Mouse (Mus musculus) CH12.LX (cell line): Measurements from ENCODE around the gene Bmp6. TPM values are rescaled to one million over a fixed set of nuclear protein-coding genes. Genes with fewer than 3 reads are reported as not detected.

Source experiments
- DNase-seq: peaks from one replicate; pipeline ENCODE4 v3.0.0-alpha.2; 2013; ENCODE audit errors: extremely low read depth
- H3K27ac ChIP-seq: 2 replicates; pipeline ENCODE4 v1.5.1; 2012; ENCODE audit warnings: low read depth, mild to moderate bottlenecking, control low read depth, moderate library complexity; ENCODE audit not compliant: insufficient read depth
- H3K27me3 ChIP-seq: replicated peaks from 2 replicates; pipeline ENCODE3; 2012; ENCODE audit warnings: inconsistent platforms
- H3K36me3 ChIP-seq, 2 experiments: replicated peaks in 1 of 2; 2 replicates each; pipeline versions ENCODE3 to v1.6.1; 2012; ENCODE audit warnings: inconsistent platforms in 1 of 2, low read length in 1 of 2, mild to moderate bottlenecking in 1 of 2, mixed read lengths in 1 of 2, moderate library complexity in 1 of 2; ENCODE audit not compliant: control insufficient read depth in 1 of 2, insufficient read depth in 1 of 2
- H3K4me1 ChIP-seq, 2 experiments: 2 replicates each; pipeline ENCODE4 v1.6.1; 2012; ENCODE audit warnings: inconsistent platforms in 1 of 2, moderate library complexity in 1 of 2; ENCODE audit not compliant: insufficient read depth in 2 of 2, control insufficient read depth in 1 of 2
- H3K4me2 ChIP-seq: 2 replicates; pipeline ENCODE4 v1.6.1; 2012; ENCODE audit warnings: low read depth, mild to moderate bottlenecking, control low read depth; ENCODE audit not compliant: poor library complexity, insufficient read depth, severe bottlenecking
- H3K4me3 ChIP-seq, 3 experiments: fragments of 150-350 bp in 1 of 3; sonication (generic) in 1 of 3; replicated peaks in 1 of 3; 2 replicates each; pipeline versions ENCODE3 to v1.5.1; 2011 to 2012; ENCODE audit warnings: low read depth in 2 of 3, low read length in 2 of 3, mild to moderate bottlenecking in 2 of 3, moderate library complexity in 2 of 3, control low read depth in 1 of 3, improper control_type of control experiment in 1 of 3, inconsistent platforms in 1 of 3, mixed read lengths in 1 of 3; ENCODE audit not compliant: poor library complexity in 1 of 3
- H3K79me2 ChIP-seq: replicated peaks from 2 replicates; pipeline ENCODE4 v1.6.1; 2012; ENCODE audit warnings: mild to moderate bottlenecking, moderate library complexity; ENCODE audit not compliant: control insufficient read depth, poor library complexity, insufficient read depth, severe bottlenecking; ENCODE audit errors: extremely low read depth
- H3K9ac ChIP-seq: 2 replicates; pipeline ENCODE4 v1.6.1; 2012; ENCODE audit warnings: low read depth, mild to moderate bottlenecking, control low read depth, moderate library complexity; ENCODE audit not compliant: insufficient read depth
- H3K9me3 ChIP-seq: replicated peaks from 2 replicates; pipeline ENCODE3; 2012; ENCODE audit warnings: low read length, inconsistent platforms, mixed read lengths
- BHLHE40 ChIP-seq: IDR thresholded peaks from 2 replicates; pipeline ENCODE4 v1.6.1; 2011; ENCODE audit warnings: mild to moderate bottlenecking, low read depth, low read length, improper control_type of control experiment
- CHD2 ChIP-seq: IDR thresholded peaks from 2 replicates; pipeline ENCODE4 v1.6.1; 2011; ENCODE audit warnings: low read length, improper control_type of control experiment
- CTCF ChIP-seq, 2 experiments: IDR thresholded peaks in 1 of 2; conservative IDR thresholded peaks in 1 of 2; 2 replicates each; pipeline ENCODE4 v1.5.1; 2011 to 2012; ENCODE audit warnings: low read depth in 2 of 2, low read length in 2 of 2, improper control_type of control experiment in 1 of 2, inconsistent platforms in 1 of 2, mild to moderate bottlenecking in 1 of 2, moderate library complexity in 1 of 2
- GABPA ChIP-seq: IDR thresholded peaks from 2 replicates; pipeline ENCODE4 v1.6.1; 2012; ENCODE audit warnings: low read depth, low read length, improper control_type of control experiment, inconsistent platforms; ENCODE audit not compliant: insufficient replicate concordance
- IRF4 ChIP-seq: IDR thresholded peaks from 2 replicates; pipeline ENCODE4 v1.6.1; 2014; ENCODE audit warnings: low read depth, mild to moderate bottlenecking, inconsistent platforms, low read length, improper control_type of control experiment
- KAT2A ChIP-seq: IDR thresholded peaks from 2 replicates; pipeline ENCODE4 v1.6.1; 2012; ENCODE audit warnings: low read length, improper control_type of control experiment, inconsistent platforms; ENCODE audit not compliant: insufficient replicate concordance
- MAFK ChIP-seq: IDR thresholded peaks from 2 replicates; pipeline ENCODE4 v1.6.1; 2011; ENCODE audit warnings: low read length, improper control_type of control experiment; ENCODE audit not compliant: insufficient replicate concordance
- MAX ChIP-seq: IDR thresholded peaks from 2 replicates; pipeline ENCODE4 v1.6.1; 2011; ENCODE audit warnings: low read length, improper control_type of control experiment
- MYC ChIP-seq: IDR thresholded peaks from 2 replicates; pipeline ENCODE4 v1.6.1; 2011; ENCODE audit warnings: low read depth, mild to moderate bottlenecking, improper control_type of control experiment, low read length
- PAX5 ChIP-seq: IDR thresholded peaks from 2 replicates; pipeline ENCODE4 v1.6.1; 2012; ENCODE audit warnings: low read length, inconsistent platforms, mixed read lengths
- POLR2A ChIP-seq: IDR thresholded peaks from 2 replicates; pipeline ENCODE4 v1.6.1; 2011; ENCODE audit warnings: low read depth, mild to moderate bottlenecking, improper control_type of control experiment, low read length
- RAD21 ChIP-seq: IDR thresholded peaks from 2 replicates; pipeline ENCODE4 v1.6.1; 2011; ENCODE audit warnings: low read depth, mild to moderate bottlenecking, low read length, improper control_type of control experiment, moderate library complexity
- RCOR1 ChIP-seq: conservative IDR thresholded peaks from 2 replicates; pipeline ENCODE4 v1.6.1; 2012; ENCODE audit warnings: low read depth, mild to moderate bottlenecking, inconsistent platforms, low read length, improper control_type of control experiment
- SMC3 ChIP-seq: IDR thresholded peaks from 2 replicates; pipeline ENCODE4 v1.6.1; 2011; ENCODE audit warnings: low read depth, low read length, improper control_type of control experiment
- UBTF ChIP-seq: IDR thresholded peaks from 2 replicates; pipeline ENCODE4 v1.6.1; 2012; ENCODE audit warnings: low read depth, mild to moderate bottlenecking, inconsistent platforms, low read length, improper control_type of control experiment, moderate library complexity
- USF1 ChIP-seq: IDR thresholded peaks from 2 replicates; pipeline ENCODE4 v1.6.1; 2014; ENCODE audit warnings: low read depth, mild to moderate bottlenecking, inconsistent platforms, low read length, improper control_type of control experiment
- USF2 ChIP-seq: conservative IDR thresholded peaks from 2 replicates; pipeline ENCODE4 v1.6.1; 2011; ENCODE audit warnings: low read depth, low read length, improper control_type of control experiment
- ZC3H11A ChIP-seq: IDR thresholded peaks from 2 replicates; pipeline ENCODE4 v1.6.1; 2012; ENCODE audit warnings: low read depth, mild to moderate bottlenecking, inconsistent platforms, low read length, improper control_type of control experiment
- ZNF384 ChIP-seq: IDR thresholded peaks from 2 replicates; pipeline ENCODE4 v1.6.1; 2012; ENCODE audit warnings: low read depth, low read length, improper control_type of control experiment, inconsistent platforms
- dilution Hi-C: fragments of 300-500 bp; cut with MboI; formaldehyde crosslinking; loops from 2 replicates; pipeline ENCODE4 v1.14.3; 2020; ENCODE audit warnings: low sequenced_read_pairs; ENCODE audit not compliant: extremely low pct_unique_long_range_greater_than_20kb, extremely low pct_ligation_motif_present
- in situ Hi-C: fragments of 300-500 bp; cut with MboI; formaldehyde crosslinking; loops from 3 replicates; pipeline ENCODE4 v1.14.3; 2019; ENCODE audit warnings: low sequenced_read_pairs, low pct_ligation_motif_present, low pct_unique_long_range_greater_than_20kb, mixed read lengths
- polyA plus RNA-seq: library from polyadenylated mRNA; unstranded; fragments of >175 nt; gene quantifications from 2 replicates; pipeline ENCODE4 v1.2.1, GENCODE M21; 2012; ENCODE audit warnings: low read depth; ENCODE audit not compliant: insufficient read length
- total RNA-seq, 2 experiments: library from RNA; depleted of rRNA; stranded (reverse); fragments of 300-350 nt in 1 of 2; fragments of >200 nt in 1 of 2; gene quantifications; 2 replicates each; pipeline ENCODE4 v1.2.3; 2012 to 2014

Gene Bmp6
- total and polyA plus RNA-seq, 3 experiments: 0.16 to 3.5 (median 0.77) TPM

- Histone ChIP-seq H3K9ac (no peak overlapping the region), H3K27ac (no peak overlapping the region), H3K9me3 (no peaks in the 10 kb centered on the region), H3K36me3 (no peaks in the 10 kb centered on the region), H3K4me3 (no peak overlapping the region), H3K27me3 (no peaks in the 10 kb centered on the region), H3K79me2 (no peaks in the 10 kb centered on the region), H3K4me1 (peaks cover 0 to 8% of the 10 kb centered on the region in 2 experiments; a peak in 3 of 4 replicates), H3K4me2 (no peak overlapping the region)
- no peak for TF ChIP-seq IRF4
- no peak for TF ChIP-seq PAX5
- TF ChIP-seq SMC3: no peak
- TF ChIP-seq USF2: no peak
- TF ChIP-seq MAFK: no peak
- dilution Hi-C loops: no loop called here
- in situ Hi-C loops: no loop called here
- DNase-seq: no peak
Observed at GRCm38 (mm10) chr13:38408636-38409035, 63.7 kb downstream of the Bmp6 start.

GRCm38 (mm10) chr13:38410322-38410865, 65.5 kb downstream of the Bmp6 start:
- no peak for DNase-seq
- in situ Hi-C loops: no loop called here
- TF ChIP-seq MYC (no peak), ZC3H11A (no peak)
- Histone ChIP-seq H3K36me3 (no peaks in the 10 kb centered on the region), H3K9me3 (no peaks in the 10 kb centered on the region), H3K4me2 (no peak overlapping the region), H3K9ac (no peak overlapping the region), H3K4me3 (no peak overlapping the region), H3K27ac (no peak overlapping the region), H3K27me3 (no peaks in the 10 kb centered on the region), H3K79me2 (no peaks in the 10 kb centered on the region), H3K4me1 (peaks cover 0 to 8% of the 10 kb centered on the region in 2 experiments; a peak in 3 of 4 replicates)
- dilution Hi-C loops: no loop called here

DNA sequence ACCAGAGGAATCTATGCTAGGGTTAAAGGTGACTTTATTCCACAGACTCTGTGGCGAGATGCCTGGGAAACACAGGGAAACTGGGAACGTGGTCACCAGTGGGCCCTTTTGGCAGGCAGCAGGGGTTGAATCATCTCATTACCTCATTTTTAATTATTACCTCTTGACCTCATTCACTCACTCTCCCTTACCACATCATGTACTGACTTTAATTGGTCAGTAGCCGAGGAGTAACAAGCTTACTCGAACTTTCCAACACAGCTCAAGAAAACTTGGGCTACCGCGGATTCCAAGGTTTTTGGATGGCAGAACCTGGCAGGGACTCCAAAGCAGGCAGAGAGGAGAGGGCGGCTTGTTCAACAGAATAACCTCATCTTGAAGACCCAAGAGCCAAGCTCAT, 74.9 kb downstream of the Bmp6 start:
- H3K4me2 ChIP-seq: no peak overlapping the region
- no peaks in the 10 kb centered on the region for H3K9me3 ChIP-seq
- H3K9ac ChIP-seq: no peak overlapping the region
- no peak for DNase-seq
- no peak overlapping the region for H3K4me3 ChIP-seq
- H3K27ac ChIP-seq: no peak overlapping the region
- H3K27me3 ChIP-seq: no peaks in the 10 kb centered on the region
- in situ Hi-C loops: no loop called here
- no peaks in the 10 kb centered on the region for H3K4me1 ChIP-seq
- H3K79me2 ChIP-seq: no peaks in the 10 kb centered on the region
- H3K36me3 ChIP-seq: no peaks in the 10 kb centered on the region
- TF ChIP-seq UBTF (no peak), BHLHE40 (no peak), RCOR1 (no peak), MAFK (no peak), RAD21 (no peak), KAT2A (no peak), IRF4 (no peak), USF2 (no peak), MAX (no peak), GABPA (no peak), PAX5 (no peak), POLR2A (no peak), CHD2 (no peak), ZC3H11A (no peak), CTCF (conservative IDR thresholded peaks at IDR 0.05 in 1 of 2, IDR thresholded peaks at IDR 0.05 in 1 of 2; ENCODE audit: low read depth in 2 of 2, low read length in 2 of 2) (no peak), USF1 (no peak), ZNF384 (no peak)
- dilution Hi-C loops: no loop called here
